Mouse (Mus musculus) testis, adult 2 months (tissue): ENCODE data around the gene Rbms3. TPM values are rescaled to one million over a fixed set of nuclear protein-coding genes. Genes with fewer than 3 reads are reported as not detected.

Source experiments
- H3K27ac ChIP-seq: fragments of 200-500 bp; 2 replicates; pipeline ENCODE4 v1.5.1; 2012; ENCODE audit warnings: low read depth, low read length; ENCODE audit not compliant: control insufficient read depth, insufficient read depth
- H3K27me3 ChIP-seq: fragments of 200-500 bp; 2 replicates; pipeline ENCODE4 v1.6.1; 2012; ENCODE audit warnings: mild to moderate bottlenecking, low read length, moderate library complexity; ENCODE audit not compliant: control insufficient read depth, insufficient read depth
- H3K36me3 ChIP-seq: fragments of 200-500 bp; 2 replicates; pipeline ENCODE4 v1.6.1; 2012; ENCODE audit warnings: mild to moderate bottlenecking, low read length; ENCODE audit not compliant: control insufficient read depth, insufficient read depth
- H3K4me1 ChIP-seq: fragments of 200-500 bp; 2 replicates; pipeline ENCODE4 v1.6.1; 2012; ENCODE audit warnings: low read length; ENCODE audit not compliant: control insufficient read depth, insufficient read depth
- H3K4me3 ChIP-seq: fragments of 200-500 bp; 2 replicates; pipeline ENCODE4 v1.5.1; 2012; ENCODE audit warnings: low read depth, mild to moderate bottlenecking, low read length, moderate library complexity, mixed read lengths; ENCODE audit not compliant: control insufficient read depth
- CTCF ChIP-seq: fragments of 200-500 bp; IDR thresholded peaks from 2 replicates; pipeline ENCODE4 v1.5.1; 2012; ENCODE audit warnings: low read depth, mild to moderate bottlenecking, inconsistent platforms, low read length, moderate library complexity; ENCODE audit not compliant: control insufficient read depth, insufficient read depth, insufficient replicate concordance
- POLR2A ChIP-seq: fragments of 200-500 bp; IDR thresholded peaks from 2 replicates; pipeline ENCODE4 v1.6.1; 2012; ENCODE audit warnings: low read depth, mild to moderate bottlenecking, inconsistent platforms, low read length, moderate library complexity; ENCODE audit not compliant: control insufficient read depth
- polyA plus RNA-seq: library from polyadenylated mRNA; depleted of rRNA; stranded (reverse); fragments of >200 nt; gene quantifications from 2 replicates; pipeline ENCODE4 v1.2.3, GENCODE M21; 2012

Rbms3 gene
- polyA plus RNA-seq, 1 experiment, result 0.72 TPM

GRCm38 (mm10) chr9:117317251-117317650 lies 312.5 kb downstream of the Rbms3 start:
- H3K4me1 ChIP-seq, result no peaks in the 10 kb centered on the region
- H3K27ac ChIP-seq, result no peak overlapping the region
- no peaks in the 10 kb centered on the region for H3K36me3 ChIP-seq
- no peaks in the 10 kb centered on the region for H3K27me3 ChIP-seq
- no peak for TF ChIP-seq POLR2A
- no peak for TF ChIP-seq CTCF
- no peak overlapping the region for H3K4me3 ChIP-seq

GRCm38 (mm10) chr9:117313642-117314041 lies 316.1 kb downstream of the Rbms3 start:
- H3K27ac ChIP-seq, result no peak overlapping the region

GRCm38 (mm10) chr9:117309809-117310208 lies 319.9 kb downstream of the Rbms3 start:
- Histone ChIP-seq H3K36me3 (no peaks in the 10 kb centered on the region), H3K4me1 (no peaks in the 10 kb centered on the region), H3K27me3 (no peaks in the 10 kb centered on the region), H3K27ac (no peak overlapping the region), H3K4me3 (no peak overlapping the region)
- TF ChIP-seq CTCF, result peak; percentile 16; the same call in 1 of the 2 replicates
- no peak for TF ChIP-seq POLR2A

More at GRCm38 (mm10) chr9:117313642-117314041, 316.1 kb downstream of the Rbms3 start:
- Histone ChIP-seq H3K4me1 (no peaks in the 10 kb centered on the region), H3K27me3 (no peaks in the 10 kb centered on the region), H3K36me3 (no peaks in the 10 kb centered on the region), H3K4me3 (no peak overlapping the region)
- TF ChIP-seq CTCF (no peak), POLR2A (no peak)

- Histone ChIP-seq H3K27me3 (no peaks in the 10 kb centered on the region), H3K4me1 (no peaks in the 10 kb centered on the region), H3K4me3 (no peak overlapping the region), H3K27ac (no peak overlapping the region), H3K36me3 (no peaks in the 10 kb centered on the region)
- TF ChIP-seq POLR2A (no peak), CTCF (no peak)
These were observed 330.7 kb downstream of the Rbms3 start for GRCm38 (mm10) chr9:117298991-117299390.

- no peaks in the 10 kb centered on the region for H3K36me3 ChIP-seq
- H3K27ac ChIP-seq, result no peak overlapping the region
- H3K4me1 ChIP-seq, result no peaks in the 10 kb centered on the region
- no peak for TF ChIP-seq POLR2A
- TF ChIP-seq CTCF, result no peak
- no peaks in the 10 kb centered on the region for H3K27me3 ChIP-seq
- no peak overlapping the region for H3K4me3 ChIP-seq
These were observed 331.8 kb downstream of the Rbms3 start for GRCm38 (mm10) chr9:117297662-117298531.

- Histone ChIP-seq H3K4me3 (no peak overlapping the region), H3K36me3 (no peaks in the 10 kb centered on the region), H3K4me1 (no peaks in the 10 kb centered on the region), H3K27me3 (no peaks in the 10 kb centered on the region), H3K27ac (no peak overlapping the region)
- no peak for TF ChIP-seq POLR2A
- no peak for TF ChIP-seq CTCF
These were observed 338.5 kb downstream of the Rbms3 start for GRCm38 (mm10) chr9:117291066-117291850.

- Histone ChIP-seq H3K36me3 (no peaks in the 10 kb centered on the region), H3K27me3 (no peaks in the 10 kb centered on the region), H3K4me1 (no peaks in the 10 kb centered on the region), H3K27ac (no peak overlapping the region), H3K4me3 (no peak overlapping the region)
- TF ChIP-seq CTCF (no peak), POLR2A (no peak)
These were observed 354.9 kb downstream of the Rbms3 start for GRCm38 (mm10) chr9:117274846-117275245.
